Mouse (Mus musculus) liver, embryonic 14 days (tissue): ENCODE results near the gene Elobl. TPM values are rescaled to one million over a fixed set of nuclear protein-coding genes. Genes with fewer than 3 reads are reported as not detected.

Experiments
- polyA plus RNA-seq: library from polyadenylated mRNA; depleted of rRNA; stranded (reverse); fragments of >200 nt; gene quantifications from 2 replicates; pipeline ENCODE4 v1.2.3, GENCODE M21; 2012; rRNA removed

The Elobl gene
- not detected in 2 replicates for polyA plus RNA-seq

GRCm38 (mm10) chr11:88966881-88967361 lies at the start of gene Elobl:
Elobl (minus strand) TSS chr11:88966931.

DNA sequence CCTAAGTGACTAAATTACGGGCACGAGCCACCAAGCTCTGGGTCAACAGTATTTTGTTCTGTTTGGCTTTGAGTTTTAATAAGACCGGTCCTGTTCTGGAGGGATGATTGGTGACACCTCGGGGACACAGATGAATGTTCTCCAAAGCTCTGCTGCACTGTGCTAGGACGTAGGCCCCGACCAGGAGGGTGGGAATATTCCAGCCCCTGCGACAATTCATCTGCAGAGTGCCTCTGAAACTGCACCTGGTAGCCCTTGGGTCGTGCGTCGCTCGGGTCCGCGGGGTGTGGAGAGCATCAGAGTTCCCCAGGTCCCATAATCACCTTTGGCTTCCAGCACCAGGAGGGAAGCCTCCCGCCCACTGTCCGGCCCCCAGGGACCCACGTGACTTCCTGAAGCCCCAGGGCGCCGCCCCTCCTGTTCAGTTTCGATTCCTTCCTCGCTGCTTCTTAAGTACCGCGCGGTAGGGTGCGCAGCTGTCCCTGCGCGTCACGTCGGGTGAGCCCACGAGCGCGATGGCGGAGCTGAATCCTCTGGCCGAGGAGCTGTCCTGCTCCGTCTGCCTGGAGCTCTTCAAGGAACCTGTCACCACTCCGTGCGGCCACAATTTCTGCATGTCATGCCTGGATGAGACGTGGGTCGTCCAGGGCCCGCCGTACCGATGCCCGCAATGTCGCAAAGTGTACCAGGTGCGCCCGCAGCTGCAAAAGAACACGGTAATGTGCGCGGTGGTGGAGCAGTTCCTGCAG lies 32.4 kb upstream of the Elobl start, which contains the start of gene Trim25:
Gene Trim25 (plus strand): TSS at position 403 of the 749 bp plus-strand sequence.

DNA sequence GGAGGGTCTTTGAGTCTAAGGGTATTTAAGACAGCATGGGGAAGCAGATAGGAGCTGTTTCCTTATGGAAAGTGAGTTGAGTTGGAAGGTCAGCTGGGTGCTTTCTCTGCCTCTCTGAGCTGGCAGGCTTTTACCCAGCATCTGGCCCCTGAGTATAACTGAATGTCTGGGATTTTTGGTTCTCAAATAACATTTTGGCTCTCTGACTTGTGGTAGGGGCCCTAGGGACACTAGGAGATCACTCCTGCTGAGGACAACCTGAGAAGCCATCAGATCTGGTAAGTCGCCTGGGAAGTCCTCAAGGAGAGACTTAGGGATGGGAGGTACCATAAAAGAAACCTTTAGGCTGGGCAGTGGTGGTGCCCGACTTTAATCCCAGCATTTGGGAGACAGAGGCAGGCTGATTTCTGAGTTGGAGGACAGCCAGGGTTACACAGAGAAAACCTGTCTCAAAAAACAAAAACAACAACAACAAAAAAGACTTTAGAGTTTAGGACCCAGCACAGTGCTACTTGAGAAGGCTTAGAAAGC lies 3.5 kb upstream of the Elobl start, which contains the start of gene Coil:
Gene Coil (plus strand): TSS at position 51 of the 531 bp plus-strand sequence.

GRCm38 (mm10) chr11:88955217-88955969 lies 11.3 kb downstream of the Elobl start, which contains the start of gene Scpep1:
Scpep1 (minus strand) TSS chr11:88955465.

Other genes with a start within 250 kb of the Elobl start
- gene Msi2, start 248.4 kb downstream of the Elobl start, polyA plus RNA-seq = 5.9 and 6.9 TPM in 2 replicates
- gene Akap1, start 102.3 kb downstream of the Elobl start, polyA plus RNA-seq = 9.5 and 10.5 TPM in 2 replicates
- gene Scpep1, start 11.5 kb downstream of the Elobl start, polyA plus RNA-seq = 13.5 and 18.7 TPM in 2 replicates
- 4.3 and 4.6 TPM in 2 replicates for gene Coil, start 3.3 kb upstream of the Elobl start, polyA plus RNA-seq
- gene Trim25, start 32.4 kb upstream of the Elobl start, polyA plus RNA-seq = 9.2 and 12.9 TPM in 2 replicates
- gene Dgke, start 99.9 kb upstream of the Elobl start, polyA plus RNA-seq = 0.63 and 0.66 TPM in 2 replicates
- 0.08 TPM in 1 of 2 replicates, not detected in the other for gene Gm525, start 106.9 kb upstream of the Elobl start, polyA plus RNA-seq